Mouse (Mus musculus): ENCODE results near the gene Msmo1. TPM values are rescaled to one million over a fixed set of nuclear protein-coding genes. Genes with fewer than 3 reads are reported as not detected.
A peak's percentile ranks its signal among the peaks of the same experiment; 100 is the strongest.

Msmo1 gene
- total RNA-seq (2021): 1 to 10 TPM; 2.9 to 4.9 TPM
- long read RNA-seq, experiment 1, transcript Msmo1-201 (6 exons, 2,044 nt): major isoform, 6 of 6 reads
- long read RNA-seq, experiment 1, partial matches to known transcripts: 0 of 6 reads
- long read RNA-seq, experiment 1, other reads (novel, unspliced or antisense): 0 of 6 reads
- long read RNA-seq, experiment 2, transcript Msmo1-201 (6 exons, 2,044 nt): major isoform, 10 of 11 reads
- long read RNA-seq, experiment 2, partial matches to known transcripts: 1 of 11 reads
- long read RNA-seq, experiment 2, other reads (novel, unspliced or antisense): 0 of 11 reads

DNA sequence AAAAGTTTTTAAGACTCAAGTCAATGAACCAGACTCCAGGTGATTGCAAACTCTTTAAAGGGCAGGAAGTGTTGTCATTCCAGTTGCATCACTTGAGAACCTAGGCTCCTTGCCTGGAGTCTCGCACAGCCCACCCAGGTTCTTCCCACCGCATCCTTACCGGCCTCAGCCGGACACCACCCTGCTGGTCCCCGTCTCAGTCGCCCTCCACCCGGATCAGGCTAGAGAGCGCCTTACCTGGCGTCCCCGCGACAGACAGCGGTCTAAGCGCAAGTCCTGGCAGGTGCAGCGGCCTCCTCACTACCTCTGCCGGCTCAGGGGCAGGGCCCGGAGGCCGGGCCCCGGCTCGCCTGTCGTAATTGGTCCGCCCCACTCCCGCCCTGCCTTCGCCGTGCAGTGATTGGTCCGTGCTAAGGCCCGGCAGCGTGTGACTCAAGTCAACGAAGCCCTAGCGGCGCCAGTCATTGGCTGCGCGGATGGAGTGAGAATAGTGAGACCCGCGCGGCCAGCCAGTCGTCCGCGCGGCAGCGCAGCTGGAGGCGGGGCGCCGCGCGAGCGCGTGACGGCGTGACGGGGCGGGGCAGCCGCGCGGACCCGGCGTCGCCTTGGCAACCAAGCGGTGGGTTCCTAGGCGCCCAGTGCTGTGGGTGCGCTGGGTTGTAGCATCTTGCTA lies at the start of gene Msmo1:
Msmo1 (minus strand) TSS at position 522 of the 673 bp plus-strand sequence.
- DNase-seq (ENCODE audit: low spot score): peak; percentile 97

- no peak for DNase-seq (ENCODE audit: low spot score)
Observed at GRCm38 (mm10) chr8:64781947-64782346, 48.4 kb upstream of the Msmo1 start.

DNA sequence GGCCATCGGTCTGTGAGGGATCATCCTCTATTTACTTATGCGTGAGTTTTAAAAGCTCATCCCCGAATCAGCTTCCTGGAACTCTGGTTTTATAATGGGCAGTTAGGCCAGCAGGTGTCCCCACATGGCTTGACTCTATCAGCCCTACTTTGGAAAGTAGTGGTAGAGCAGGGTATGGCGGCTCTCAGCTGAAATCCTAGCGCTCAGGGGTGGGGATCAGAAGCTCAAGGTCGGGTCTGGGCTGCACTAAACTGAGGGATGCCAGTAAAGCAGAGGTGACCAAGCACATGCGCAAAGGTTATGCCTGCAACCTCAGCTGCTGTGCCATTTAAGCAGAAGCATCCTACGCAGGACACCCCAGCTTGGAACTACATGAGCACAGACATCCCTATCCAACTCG lies 44.3 kb upstream of the Msmo1 start:
- no peak for DNase-seq (ENCODE audit: low spot score)

GRCm38 (mm10) chr8:64774136-64774535 lies 40.5 kb upstream of the Msmo1 start:
- no peak for DNase-seq (ENCODE audit: low spot score)

DNA sequence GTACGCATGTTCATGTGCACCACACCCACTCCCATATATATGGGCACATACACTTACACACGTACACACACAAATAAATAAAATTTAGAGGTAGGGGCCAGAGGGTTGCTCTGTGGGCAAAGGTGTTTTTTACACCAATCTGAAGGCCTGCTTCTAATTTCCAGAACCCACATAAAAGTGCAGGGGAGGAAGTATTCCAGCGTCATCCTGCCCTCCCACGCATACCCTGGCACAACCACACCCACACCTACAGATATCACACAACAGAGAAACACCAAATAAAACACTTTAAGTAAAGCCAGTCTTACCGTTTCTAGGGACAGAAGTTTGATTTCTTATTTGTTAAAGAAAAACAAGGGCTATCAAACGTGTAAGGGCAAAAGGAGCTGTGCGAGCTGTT lies 37.2 kb upstream of the Msmo1 start:
- DNase-seq (ENCODE audit: low spot score): no peak

DNA sequence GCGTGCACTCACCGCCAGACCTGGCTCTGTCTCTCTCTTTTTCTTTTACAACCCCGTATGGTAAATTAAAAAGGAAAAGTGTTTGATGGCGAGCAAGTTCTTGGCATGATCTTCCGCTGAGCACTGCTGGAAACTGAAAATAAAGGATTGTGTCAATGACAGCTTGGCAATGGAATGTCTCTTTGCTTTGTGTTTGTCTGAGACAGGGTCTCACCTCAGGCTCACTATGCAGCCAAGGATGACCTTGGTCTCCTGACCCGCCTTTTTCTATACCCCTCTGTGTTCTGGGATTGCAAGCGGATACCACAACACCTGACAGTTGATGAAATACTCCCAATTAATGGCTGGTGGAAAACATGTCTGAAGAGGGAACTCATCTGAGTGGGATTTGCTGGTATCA lies 36.0 kb upstream of the Msmo1 start:
- DNase-seq (ENCODE audit: low spot score): no peak

DNA sequence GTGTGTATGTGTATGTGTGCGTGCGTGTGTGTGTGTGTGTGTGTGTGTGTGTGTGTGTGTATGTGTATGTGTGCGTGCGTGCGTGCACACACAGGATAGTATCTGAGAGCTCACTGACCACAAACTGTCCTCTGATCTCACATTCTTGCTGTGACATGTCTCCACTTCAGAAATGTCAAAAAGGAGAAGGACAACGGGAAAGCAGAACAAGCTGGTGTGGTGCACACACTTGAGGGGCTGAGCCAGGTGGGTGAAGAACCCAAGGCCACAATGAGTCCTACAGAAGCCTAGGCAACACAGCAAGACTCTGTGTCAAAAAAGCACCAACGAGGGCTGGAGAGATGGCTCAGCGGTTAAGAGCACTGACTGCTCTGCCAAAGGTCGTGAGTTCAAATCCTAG lies 35.1 kb upstream of the Msmo1 start:
- no peak for DNase-seq (ENCODE audit: low spot score)

- DNase-seq (ENCODE audit: low spot score): no peak
Observed at GRCm38 (mm10) chr8:64767047-64767446, 33.5 kb upstream of the Msmo1 start.

DNA sequence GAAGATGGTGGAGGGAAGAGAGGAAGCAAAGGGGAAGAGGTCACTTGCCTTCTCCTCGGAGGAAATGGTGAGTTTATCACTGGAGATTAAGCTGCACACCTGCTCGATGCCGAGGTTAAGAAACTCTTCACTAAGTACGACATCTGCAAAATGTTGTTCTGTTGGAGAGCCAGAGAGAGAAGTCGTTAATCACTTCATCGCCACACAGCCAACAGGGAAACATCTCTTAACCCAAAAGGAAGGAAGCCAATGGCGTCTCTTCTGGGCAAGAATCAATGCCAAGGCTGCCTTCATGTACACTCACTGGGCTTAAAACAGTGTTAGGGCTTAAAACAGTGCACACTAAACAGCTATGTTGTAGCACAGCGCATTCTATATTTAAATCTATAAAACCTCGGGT lies 30.5 kb upstream of the Msmo1 start:
- no peak for DNase-seq (ENCODE audit: low spot score)

GRCm38 (mm10) chr8:64762751-64763150 lies 29.2 kb upstream of the Msmo1 start:
- no peak for DNase-seq (ENCODE audit: low spot score)

DNA sequence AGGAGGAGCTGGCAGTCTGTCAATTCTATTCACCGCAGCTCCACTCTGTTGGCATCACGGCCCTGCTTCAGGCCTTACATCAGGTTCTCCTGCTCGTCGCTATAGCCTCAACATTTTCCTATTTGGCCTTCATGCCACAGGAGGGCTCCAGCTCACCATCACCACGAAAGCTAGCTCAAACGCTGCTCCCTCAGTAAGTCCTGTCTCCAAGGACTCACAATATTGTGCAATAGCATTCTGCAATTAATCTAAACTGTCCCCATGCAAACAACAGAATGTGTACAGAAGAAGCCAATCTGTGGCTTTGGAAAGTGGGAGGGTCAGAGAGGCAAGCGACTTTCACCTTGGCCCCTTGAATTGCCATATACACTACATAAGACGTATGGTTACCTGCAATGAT lies 27.8 kb upstream of the Msmo1 start:
- peak; percentile 4 for DNase-seq (ENCODE audit: low spot score)

- DNase-seq (ENCODE audit: low spot score): no peak
Observed at GRCm38 (mm10) chr8:64757956-64758355, 24.4 kb upstream of the Msmo1 start.

GRCm38 (mm10) chr8:64746215-64747058 lies 12.8 kb upstream of the Msmo1 start:
- DNase-seq (ENCODE audit: low spot score): no peak

GRCm38 (mm10) chr8:64740547-64741211 lies 7.1 kb upstream of the Msmo1 start:
- DNase-seq (ENCODE audit: low spot score): no peak

DNA sequence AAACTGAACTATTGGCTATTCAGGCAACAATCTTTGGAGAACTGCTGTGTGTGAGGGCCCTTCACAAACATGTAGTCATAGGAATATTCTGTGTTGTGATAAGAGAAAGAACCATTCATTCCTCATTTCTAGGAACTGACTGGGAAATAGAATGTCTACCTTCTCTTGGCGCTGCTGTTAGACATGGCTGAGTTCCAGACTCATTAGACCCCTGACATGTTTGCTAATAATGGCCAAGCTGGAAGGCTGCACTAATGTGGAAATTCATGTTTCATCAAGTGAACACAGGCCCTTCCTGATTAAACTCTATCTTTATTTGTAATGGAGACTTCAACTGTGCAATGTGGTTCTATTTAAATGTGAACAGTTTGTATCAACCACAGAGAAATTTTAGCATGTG lies 5.3 kb upstream of the Msmo1 start:
- no peak for DNase-seq (ENCODE audit: low spot score)

DNA sequence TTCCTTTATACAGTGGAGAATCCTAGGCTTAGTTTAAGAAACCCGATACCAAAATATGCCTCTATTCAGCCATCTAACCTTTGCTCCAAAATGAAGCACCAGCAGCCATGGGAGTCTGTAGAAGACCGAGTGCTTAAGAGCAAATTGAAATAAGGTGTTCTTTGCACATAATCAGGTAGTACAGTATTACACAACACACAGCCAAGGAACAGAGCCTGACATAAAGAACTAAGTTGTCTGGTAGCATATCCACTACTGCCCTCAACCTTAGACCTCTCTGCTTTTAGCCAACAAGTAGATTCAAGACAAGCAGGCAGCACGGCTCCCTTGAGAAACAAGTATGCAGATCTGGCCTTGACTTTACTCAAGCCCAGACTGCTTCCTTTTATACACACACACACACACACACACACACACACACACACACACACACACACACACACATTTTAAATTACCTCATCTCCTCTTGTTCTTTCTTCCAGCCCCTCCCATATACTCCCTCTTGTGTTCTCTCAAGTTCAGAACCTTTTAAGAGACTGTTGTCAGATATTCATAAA lies 3.3 kb upstream of the Msmo1 start:
- DNase-seq (ENCODE audit: low spot score): no peak

DNA sequence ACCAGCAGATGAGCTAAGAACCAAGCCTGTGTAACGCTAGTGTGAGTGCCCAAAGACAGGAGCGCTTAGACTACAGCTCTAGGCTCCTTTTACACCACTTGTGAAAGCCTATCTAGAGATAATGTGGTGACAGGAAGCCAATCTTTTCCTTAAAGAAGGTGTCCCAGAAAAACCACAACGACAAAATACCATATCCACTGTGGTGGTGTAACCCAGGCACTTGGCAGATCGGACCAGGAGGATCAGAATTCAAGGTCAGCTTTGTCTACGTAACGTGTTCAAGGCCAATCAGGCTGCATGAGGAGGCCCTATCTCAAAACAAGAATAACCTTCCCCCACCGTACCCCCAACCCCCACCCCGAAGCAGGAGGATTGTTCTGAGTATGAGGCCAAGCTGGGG lies 1.6 kb upstream of the Msmo1 start:
- no peak for DNase-seq (ENCODE audit: low spot score)

DNA sequence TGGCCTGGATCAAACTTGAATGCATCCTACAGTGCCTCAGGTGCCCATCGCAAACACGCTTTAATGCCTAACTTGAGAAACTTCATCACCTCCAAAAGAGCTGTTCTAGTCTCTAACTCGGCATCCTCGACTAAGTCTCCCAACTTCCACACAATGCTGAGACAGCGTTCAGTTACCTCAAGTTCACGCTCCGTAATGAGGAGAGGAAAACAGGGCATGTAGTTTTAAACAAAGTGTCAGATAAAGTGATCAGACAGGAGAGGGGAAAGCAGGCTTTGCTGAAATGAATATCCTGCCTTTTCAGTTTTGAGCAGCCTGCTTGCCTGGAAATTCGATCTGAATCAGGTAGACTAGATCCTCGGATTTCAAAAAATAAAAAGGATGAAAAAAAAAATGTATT lies 996 bp downstream of the Msmo1 start:
- DNase-seq (ENCODE audit: low spot score): no peak

- no peak for DNase-seq (ENCODE audit: low spot score)
Observed at GRCm38 (mm10) chr8:64728156-64728555, 5.4 kb downstream of the Msmo1 start.

DNA sequence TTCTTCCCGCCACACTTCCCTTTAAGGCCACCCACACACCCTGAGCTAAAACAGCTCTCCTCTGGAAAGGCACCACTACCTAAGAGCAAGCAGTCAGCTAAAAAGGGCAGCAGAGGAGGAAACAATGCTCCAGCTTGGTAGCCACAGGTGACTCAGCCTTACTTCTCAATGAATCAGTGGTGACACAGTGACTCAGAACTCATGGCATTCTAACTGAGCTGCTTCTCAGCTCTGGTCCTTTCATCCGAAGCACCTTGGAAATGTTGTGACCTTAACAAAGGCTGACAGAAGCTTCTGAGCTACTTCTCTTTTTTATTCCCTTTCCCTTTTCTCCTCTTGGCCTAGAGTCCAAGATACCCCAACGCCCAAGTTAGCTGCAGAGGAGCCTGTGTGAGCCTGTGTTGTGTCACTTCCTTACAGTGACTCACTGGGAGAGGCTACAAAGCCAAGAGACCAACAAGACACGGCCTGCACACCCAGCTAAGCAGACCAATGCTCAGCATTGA lies 7.3 kb downstream of the Msmo1 start:
- no peak for DNase-seq (ENCODE audit: low spot score)

DNA sequence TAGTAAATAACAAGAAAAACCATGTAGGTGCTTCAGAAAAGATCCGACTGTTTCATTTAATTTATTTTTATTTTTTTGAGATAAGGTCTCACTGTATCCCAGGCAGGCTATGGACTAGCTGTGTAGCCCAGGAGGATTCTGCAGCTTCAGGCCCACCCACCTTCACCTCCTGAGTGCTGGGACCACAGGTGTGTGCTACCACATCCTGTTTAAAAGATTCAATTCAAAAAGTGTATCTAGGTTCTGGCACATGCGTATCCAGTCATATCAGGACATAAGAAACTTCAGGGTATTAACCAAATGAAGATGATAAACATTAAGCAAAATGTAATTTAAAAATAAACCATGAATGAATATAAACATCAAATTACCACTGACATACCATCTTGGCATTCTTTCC lies 10.4 kb downstream of the Msmo1 start:
- no peak for DNase-seq (ENCODE audit: low spot score)

Measured in gastrocnemius, adult 18-20 months (tissue).